Mouse (Mus musculus) heart, adult 18-20 months (tissue): ENCODE measurements around the gene Pate2. TPM values are rescaled to one million over a fixed set of nuclear protein-coding genes. Genes with fewer than 3 reads are reported as not detected.

ENCODE experiments used
- total RNA-seq, 2 experiments: library from RNA; stranded (reverse); gene quantifications; 2 replicates each; pipeline ENCODE4 v1.2.3; 2021

Gene Pate2
- total RNA-seq, 2 experiments from 2014 or later = not detected

Other genes with a start within 250 kb of the Pate2 start
- gene Cdon, start 149.2 kb upstream of the Pate2 start, total RNA-seq = 1 to 10 TPM; 9.0 to 9.2 TPM
- gene Gm1113, start 52.0 kb upstream of the Pate2 start, total RNA-seq = not detected
- not detected for gene Ddx25, start 11.8 kb upstream of the Pate2 start, total RNA-seq
- gene Pus3, start 11.7 kb upstream of the Pate2 start, total RNA-seq = 1 to 10 TPM; 6.1 to 6.8 TPM
- 1 to 10 TPM; 1.6 to 2.2 TPM for gene Hyls1, start 114 bp downstream of the Pate2 start, total RNA-seq
- not detected for gene Pate4, start 41.7 kb downstream of the Pate2 start, total RNA-seq
- not detected for gene Pate3, start 77.9 kb downstream of the Pate2 start, total RNA-seq
- gene Pate1, start 117.1 kb downstream of the Pate2 start, total RNA-seq = not detected
- not detected for gene Gm17677, start 170.8 kb downstream of the Pate2 start, total RNA-seq
- gene Gm17727, start 207.8 kb downstream of the Pate2 start, total RNA-seq = not detected
- not detected for gene Gm27235, start 219.8 kb downstream of the Pate2 start, total RNA-seq
- not detected for gene D730048I06Rik, start 219.8 kb downstream of the Pate2 start, total RNA-seq